Mouse (Mus musculus) bone marrow macrophage, adult 2 months (primary cell): ENCODE data around the gene Ugt2a1.

ENCODE experiments used
- CTCF ChIP-seq: IDR thresholded peaks from 2 replicates; pipeline ENCODE4 v1.5.1; 2012; ENCODE audit warnings: low read depth, mild to moderate bottlenecking, low read length, moderate library complexity
- POLR2A ChIP-seq: IDR thresholded peaks from 2 replicates; pipeline ENCODE4 v1.6.1; 2012; ENCODE audit warnings: mild to moderate bottlenecking, low read depth, low read length, borderline replicate concordance

- TF ChIP-seq POLR2A (no peak), CTCF (no peak)
These were observed 33.0 kb downstream of the Ugt2a1 start for GRCm38 (mm10) chr5:87457701-87458100.
